Mouse (Mus musculus) liver, embryonic 12.5 days (tissue): ENCODE results near the gene Gm20741. TPM values are rescaled to one million over a fixed set of nuclear protein-coding genes. Genes with fewer than 3 reads are reported as not detected.

Experiments used
- ATAC-seq: fragments of 200-750 bp; cut with Nextera tagmentation; 2 replicates; pipeline ENCODE4 v1.8.0; 2017; ENCODE audit warnings: moderate number of reproducible peaks, mild to moderate bottlenecking, moderate library complexity
- H3K27ac ChIP-seq: fragments of 300-500 bp; sonication (generic); 2 replicates; pipeline ENCODE4 v1.5.1; 2016; ENCODE audit warnings: mild to moderate bottlenecking
- H3K27me3 ChIP-seq: fragments of 300-500 bp; sonication (generic); replicated peaks from 2 replicates; pipeline ENCODE4 v1.6.1; 2016; ENCODE audit warnings: mild to moderate bottlenecking, moderate library complexity
- H3K36me3 ChIP-seq: fragments of 300-500 bp; sonication (generic); 2 replicates; pipeline ENCODE4 v1.6.1; 2016; ENCODE audit warnings: mild to moderate bottlenecking, moderate library complexity
- H3K4me1 ChIP-seq: fragments of 300-500 bp; sonication (generic); 2 replicates; pipeline ENCODE4 v1.6.1; 2016
- H3K4me2 ChIP-seq: fragments of 300-500 bp; sonication (generic); 2 replicates; pipeline ENCODE4 v1.6.1; 2016; ENCODE audit warnings: mild to moderate bottlenecking, moderate library complexity
- H3K4me3 ChIP-seq: fragments of 300-500 bp; sonication (generic); 2 replicates; pipeline ENCODE4 v1.5.1; 2016; ENCODE audit warnings: mild to moderate bottlenecking, moderate library complexity
- H3K9ac ChIP-seq: fragments of 300-500 bp; sonication (generic); 2 replicates; pipeline ENCODE4 v1.6.1; 2016; ENCODE audit warnings: mild to moderate bottlenecking, moderate library complexity
- H3K9me3 ChIP-seq: fragments of 300-500 bp; sonication (generic); replicated peaks from 2 replicates; pipeline ENCODE4 v1.6.1; 2016; ENCODE audit warnings: mild to moderate bottlenecking, moderate library complexity
- WGBS: fragments of 180-500 bp; shearing (Covaris S2); methylation state at CpG from one replicate; pipeline ENCODE4 v1.1.7; 2016; ENCODE audit not compliant: insufficient replicate concordance; 5-methylcytosine and 5-hydroxymethylcytosine counted together
- polyA plus RNA-seq: library from polyadenylated mRNA; unstranded; fragments of >200 nt; fragmentation: Nextera tagmentation; extraction: Ambion mirVana; gene quantifications from 2 replicates; pipeline ENCODE4 v1.2.1, GENCODE M21; 2016

Gm20741 gene
- polyA plus RNA-seq, result not detected in 2 replicates

GRCm38 (mm10) chr16:88811827-88812226 is at the start of gene Gm20741:
Gm20741 (minus strand) TSS chr16:88812220.
- Histone ChIP-seq H3K27me3 (no peaks in the 10 kb centered on the region), H3K4me3 (no peak within 1 kb of the TSS), H3K9ac (no peak within 1 kb of the TSS), H3K9me3 (no peaks in the 10 kb centered on the region; the same call in 1 of the 2 replicates), H3K27ac (no peak within 1 kb of the TSS), H3K4me1 (no peaks in the 10 kb centered on the region), H3K4me2 (no peak within 1 kb of the TSS), H3K36me3 (no peaks in the 10 kb centered on the region)
- 63% methylated on average over 2 of the region's 2 CpGs for WGBS
- no peak for ATAC-seq

GRCm38 (mm10) chr16:88851450-88851849 is 39.4 kb upstream of the Gm20741 start:
- H3K27me3 ChIP-seq, result no peaks in the 10 kb centered on the region
- H3K4me2 ChIP-seq, result no peak overlapping the region
- no peaks in the 10 kb centered on the region for H3K4me1 ChIP-seq
- no peak overlapping the region for H3K27ac ChIP-seq
- no peak overlapping the region for H3K4me3 ChIP-seq
- no peaks in the 10 kb centered on the region for H3K9me3 ChIP-seq
- ATAC-seq, result no peak
- WGBS, result 16% methylated on average over 5 of the region's 5 CpGs
- no peaks in the 10 kb centered on the region for H3K36me3 ChIP-seq
- H3K9ac ChIP-seq, result no peak overlapping the region

- 64% methylated on average over 4 of the region's 4 CpGs for WGBS
- Histone ChIP-seq H3K9me3 (no peaks in the 10 kb centered on the region), H3K4me3 (no peak overlapping the region), H3K4me1 (no peaks in the 10 kb centered on the region), H3K9ac (no peak overlapping the region), H3K27ac (no peak overlapping the region), H3K4me2 (no peak overlapping the region), H3K27me3 (no peaks in the 10 kb centered on the region), H3K36me3 (no peaks in the 10 kb centered on the region)
- ATAC-seq, result no peak
These were observed 36.5 kb upstream of the Gm20741 start for GRCm38 (mm10) chr16:88848558-88848957.

GRCm38 (mm10) chr16:88847363-88847762 is 35.3 kb upstream of the Gm20741 start:
- Histone ChIP-seq H3K27ac (no peak overlapping the region), H3K9me3 (no peaks in the 10 kb centered on the region), H3K9ac (no peak overlapping the region), H3K4me2 (no peak overlapping the region), H3K4me3 (no peak overlapping the region), H3K4me1 (no peaks in the 10 kb centered on the region), H3K27me3 (no peaks in the 10 kb centered on the region), H3K36me3 (no peaks in the 10 kb centered on the region)
- WGBS, result 84% methylated on average over 1 of the region's 1 CpGs
- no peak for ATAC-seq

GRCm38 (mm10) chr16:88826978-88827377 is 15.0 kb upstream of the Gm20741 start:
- Histone ChIP-seq H3K9ac (no peak overlapping the region), H3K9me3 (no peaks in the 10 kb centered on the region), H3K27me3 (no peaks in the 10 kb centered on the region), H3K36me3 (no peaks in the 10 kb centered on the region), H3K27ac (no peak overlapping the region), H3K4me3 (no peak overlapping the region), H3K4me1 (no peaks in the 10 kb centered on the region), H3K4me2 (no peak overlapping the region)
- no peak for ATAC-seq
- WGBS, result 68% methylated on average over 3 of the region's 3 CpGs

GRCm38 (mm10) chr16:88826095-88826652 is 14.2 kb upstream of the Gm20741 start, which contains the start of gene Krtap14:
Krtap14 (minus strand) TSS chr16:88826145.
- H3K9ac ChIP-seq, result no peak within 1 kb of the TSS
- no peak within 1 kb of the TSS for H3K4me3 ChIP-seq
- no peak within 1 kb of the TSS for H3K4me2 ChIP-seq
- no peaks in the 10 kb centered on the region for H3K36me3 ChIP-seq
- no peak for ATAC-seq
- no peaks in the 10 kb centered on the region for H3K9me3 ChIP-seq
- H3K4me1 ChIP-seq, result no peaks in the 10 kb centered on the region
- H3K27me3 ChIP-seq, result no peaks in the 10 kb centered on the region
- 79% methylated on average over 9 of the region's 9 CpGs for WGBS
- no peak within 1 kb of the TSS for H3K27ac ChIP-seq

- no peak overlapping the region for H3K4me2 ChIP-seq
- H3K4me3 ChIP-seq, result no peak overlapping the region
- ATAC-seq, result no peak
- H3K4me1 ChIP-seq, result no peaks in the 10 kb centered on the region
- no peaks in the 10 kb centered on the region for H3K9me3 ChIP-seq
- 68% methylated on average over 3 of the region's 3 CpGs for WGBS
- H3K27ac ChIP-seq, result no peak overlapping the region
- no peaks in the 10 kb centered on the region for H3K36me3 ChIP-seq
- no peak overlapping the region for H3K9ac ChIP-seq
- H3K27me3 ChIP-seq, result no peaks in the 10 kb centered on the region
These were observed 11.7 kb upstream of the Gm20741 start for GRCm38 (mm10) chr16:88823736-88824135.

GRCm38 (mm10) chr16:88820066-88820465 is 8.0 kb upstream of the Gm20741 start, which contains the start of gene Krtap15:
Krtap15 (plus strand) TSS chr16:88820215.
- 69% methylated on average over 3 of the region's 3 CpGs for WGBS
- H3K27ac ChIP-seq, result no peak within 1 kb of the TSS
- no peaks in the 10 kb centered on the region for H3K36me3 ChIP-seq
- no peak for ATAC-seq
- no peaks in the 10 kb centered on the region for H3K9me3 ChIP-seq
- no peak within 1 kb of the TSS for H3K9ac ChIP-seq
- no peaks in the 10 kb centered on the region for H3K4me1 ChIP-seq
- H3K27me3 ChIP-seq, result no peaks in the 10 kb centered on the region
- no peak within 1 kb of the TSS for H3K4me3 ChIP-seq
- no peak within 1 kb of the TSS for H3K4me2 ChIP-seq

- H3K4me3 ChIP-seq, result no peak overlapping the region
- no peaks in the 10 kb centered on the region for H3K9me3 ChIP-seq
- H3K36me3 ChIP-seq, result no peaks in the 10 kb centered on the region
- H3K27me3 ChIP-seq, result no peaks in the 10 kb centered on the region
- no peak overlapping the region for H3K9ac ChIP-seq
- H3K4me2 ChIP-seq, result no peak overlapping the region
- no peaks in the 10 kb centered on the region for H3K4me1 ChIP-seq
- WGBS, result 46% methylated on average over 2 of the region's 2 CpGs
- no peak overlapping the region for H3K27ac ChIP-seq
- no peak for ATAC-seq
These were observed 25.2 kb downstream of the Gm20741 start for GRCm38 (mm10) chr16:88786786-88787185.

GRCm38 (mm10) chr16:88777596-88777995 is 34.4 kb downstream of the Gm20741 start, which contains the start of gene Gm5965:
Gm5965 (plus strand) TSS chr16:88777896.
- 73% methylated on average over 6 of the region's 6 CpGs for WGBS
- Histone ChIP-seq H3K9ac (no peak within 1 kb of the TSS), H3K27ac (no peak within 1 kb of the TSS), H3K4me1 (no peaks in the 10 kb centered on the region), H3K4me3 (no peak within 1 kb of the TSS), H3K27me3 (no peaks in the 10 kb centered on the region), H3K36me3 (no peaks in the 10 kb centered on the region), H3K4me2 (no peak within 1 kb of the TSS), H3K9me3 (no peaks in the 10 kb centered on the region)
- ATAC-seq, result no peak

GRCm38 (mm10) chr16:88774106-88774505 is 37.9 kb downstream of the Gm20741 start, which contains the start of gene 2310057N15Rik:
2310057N15Rik (minus strand) TSS chr16:88774206.
- H3K4me3 ChIP-seq, result no peak within 1 kb of the TSS
- no peak within 1 kb of the TSS for H3K27ac ChIP-seq
- H3K9ac ChIP-seq, result no peak within 1 kb of the TSS
- H3K4me2 ChIP-seq, result no peak within 1 kb of the TSS
- no peaks in the 10 kb centered on the region for H3K27me3 ChIP-seq
- ATAC-seq, result no peak
- no peaks in the 10 kb centered on the region for H3K9me3 ChIP-seq
- H3K36me3 ChIP-seq, result no peaks in the 10 kb centered on the region
- H3K4me1 ChIP-seq, result no peaks in the 10 kb centered on the region
- WGBS, result 42% methylated on average over 2 of the region's 2 CpGs
